Mouse (Mus musculus) bone marrow, adult 2 months (tissue): ENCODE data around the gene Tspan31.

Experiments
- CTCF ChIP-seq: fragments of 200-500 bp; IDR thresholded peaks from 2 replicates; pipeline ENCODE4 v1.5.1; 2011; ENCODE audit warnings: low read length, control low read depth; ENCODE audit not compliant: control insufficient read depth, insufficient read depth
- POLR2A ChIP-seq: fragments of 200-500 bp; IDR thresholded peaks from 2 replicates; pipeline ENCODE4 v1.6.1; 2011; ENCODE audit warnings: low read depth, mild to moderate bottlenecking, control low read depth, low read length, borderline replicate concordance; ENCODE audit not compliant: control insufficient read depth

GRCm38 (mm10) chr10:127018422-127018821 lies 51.6 kb downstream of the Tspan31 start:
- TF ChIP-seq CTCF (no peak), POLR2A (no peak)
